Mouse (Mus musculus) heart, embryonic 15.5 days (tissue): ENCODE measurements around the gene Slc22a18. TPM values are rescaled to one million over a fixed set of nuclear protein-coding genes. Genes with fewer than 3 reads are reported as not detected.

ENCODE experiments used
- ATAC-seq: fragments of 200-750 bp; cut with Nextera tagmentation; replicated peaks from 2 replicates; pipeline ENCODE4 v1.8.0; 2017; ENCODE audit warnings: low read depth, moderate TSS enrichment; ENCODE audit not compliant: insufficient number of reproducible peaks, insufficient read depth, low FRiP score
- H3K27ac ChIP-seq: fragments of 300-500 bp; sonication (generic); 2 replicates; pipeline ENCODE4 v1.5.1; 2015; ENCODE audit warnings: mild to moderate bottlenecking, inconsistent platforms
- H3K27me3 ChIP-seq: fragments of 300-500 bp; sonication (generic); 2 replicates; pipeline ENCODE4 v1.6.1; 2015; ENCODE audit warnings: inconsistent platforms
- H3K36me3 ChIP-seq: fragments of 300-500 bp; sonication (generic); 2 replicates; pipeline ENCODE4 v1.6.1; 2015; ENCODE audit warnings: mild to moderate bottlenecking, inconsistent platforms
- H3K4me1 ChIP-seq: fragments of 300-500 bp; sonication (generic); replicated peaks from 2 replicates; pipeline ENCODE4 v1.6.1; 2015; ENCODE audit warnings: inconsistent platforms
- H3K4me2 ChIP-seq: fragments of 300-500 bp; sonication (generic); 2 replicates; pipeline ENCODE4 v1.6.1; 2015; ENCODE audit warnings: inconsistent platforms, mild to moderate bottlenecking, moderate library complexity
- H3K4me3 ChIP-seq: fragments of 300-500 bp; sonication (generic); 2 replicates; pipeline ENCODE4 v1.5.1; 2015; ENCODE audit warnings: mild to moderate bottlenecking, inconsistent platforms
- H3K9ac ChIP-seq: fragments of 300-500 bp; sonication (generic); 2 replicates; pipeline ENCODE4 v1.6.1; 2015; ENCODE audit warnings: mild to moderate bottlenecking, inconsistent platforms
- H3K9me3 ChIP-seq: fragments of 300-500 bp; sonication (generic); replicated peaks from 2 replicates; pipeline ENCODE4 v1.6.1; 2016; ENCODE audit warnings: inconsistent platforms
- WGBS: fragments of 180-500 bp; shearing (Covaris S2); methylation state at CpG from one replicate; pipeline ENCODE4 v1.1.7; 2015; ENCODE audit warnings: mixed read lengths; 5-methylcytosine and 5-hydroxymethylcytosine counted together
- polyA plus RNA-seq: library from polyadenylated mRNA; unstranded; fragments of >200 nt; fragmentation: Nextera tagmentation; extraction: Ambion mirVana; gene quantifications from 2 replicates; pipeline ENCODE4 v1.2.1, GENCODE M21; 2015

Gene Slc22a18
- polyA plus RNA-seq, 1 experiment from 2014 or later, result 0.82 TPM

DNA sequence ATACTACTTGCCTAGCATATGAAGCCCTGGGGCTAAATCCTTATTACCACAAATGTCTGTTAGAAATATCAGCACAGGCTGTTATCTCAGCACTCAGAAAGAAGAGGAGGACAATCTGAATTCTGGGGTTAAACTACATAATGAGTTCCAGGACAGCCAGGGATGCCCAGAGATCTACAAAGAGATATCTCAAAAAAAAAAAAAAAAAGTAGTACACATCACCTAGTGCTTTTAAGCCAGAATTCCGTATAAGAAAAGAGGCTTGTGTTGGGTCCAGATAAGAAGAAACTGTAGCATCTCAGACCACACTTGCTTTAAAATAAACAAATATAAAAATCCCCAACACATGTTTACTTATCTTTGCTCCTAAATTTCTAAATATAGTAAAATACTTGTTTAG lies 65.1 kb downstream of the Slc22a18 start:
- Histone ChIP-seq H3K36me3 (peaks cover 50% of the 10 kb centered on the region), H3K27me3 (no peaks in the 10 kb centered on the region)
- WGBS, result 71% methylated on average over 1 of the region's 1 CpGs

DNA sequence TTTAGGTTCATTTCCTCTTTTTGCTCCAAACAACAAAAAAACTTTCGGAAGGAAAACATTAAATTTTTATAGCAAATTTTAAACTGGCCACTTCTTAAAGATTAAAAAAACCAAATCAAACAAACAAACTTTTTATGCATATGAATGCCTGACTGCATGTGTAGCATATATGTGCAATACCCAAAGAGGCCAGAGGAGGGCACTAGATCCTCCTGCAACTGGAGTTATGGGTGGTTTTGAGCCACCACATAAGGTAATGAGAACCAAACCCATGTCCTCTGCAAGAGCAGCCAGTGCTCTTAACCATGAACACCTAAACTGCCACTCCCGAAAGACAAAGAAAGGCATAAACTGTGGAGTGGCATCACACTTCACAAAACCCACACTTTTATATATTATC lies 70.8 kb downstream of the Slc22a18 start:
- H3K27me3 ChIP-seq, result no peaks in the 10 kb centered on the region
- no peak overlapping the region for H3K4me2 ChIP-seq
- H3K36me3 ChIP-seq, result no peaks in the 10 kb centered on the region
- 95% methylated on average over 2 of the region's 2 CpGs for WGBS
- H3K9me3 ChIP-seq, result no peaks in the 10 kb centered on the region
- H3K9ac ChIP-seq, result no peak overlapping the region
- peaks cover 44% of the 10 kb centered on the region for H3K4me1 ChIP-seq
- H3K4me3 ChIP-seq, result no peak overlapping the region
- no peak overlapping the region for H3K27ac ChIP-seq
- ATAC-seq, result no peak

More for the DNA sequence above, 65.1 kb downstream of the Slc22a18 start:
- Histone ChIP-seq H3K4me3 (no peak overlapping the region), H3K4me2 (no peak overlapping the region), H3K4me1 (peaks cover 17% of the 10 kb centered on the region), H3K9me3 (no peaks in the 10 kb centered on the region), H3K9ac (no peak overlapping the region), H3K27ac (no peak overlapping the region)
- ATAC-seq, result no peak

GRCm38 (mm10) chr7:143546554-143546953 lies 73.0 kb downstream of the Slc22a18 start:
- Histone ChIP-seq H3K36me3 (no peaks in the 10 kb centered on the region), H3K9me3 (no peaks in the 10 kb centered on the region), H3K4me1 (peaks cover 42% of the 10 kb centered on the region), H3K9ac (0 out of 2 replicates have a peak overlapping the region, but pooled peaks have one; percentile 16), H3K27me3 (no peaks in the 10 kb centered on the region), H3K27ac (no peak overlapping the region), H3K4me2 (no peak overlapping the region; the same call in 1 of the 2 replicates), H3K4me3 (no peak overlapping the region)
- 47% methylated on average over 2 of the region's 2 CpGs for WGBS
- no peak for ATAC-seq

GRCm38 (mm10) chr7:143548231-143548961 lies 74.9 kb downstream of the Slc22a18 start:
- Histone ChIP-seq H3K9ac (peak overlapping the region; percentile 92), H3K4me1 (peaks cover 34% of the 10 kb centered on the region), H3K27me3 (no peaks in the 10 kb centered on the region), H3K9me3 (no peaks in the 10 kb centered on the region), H3K4me3 (peak overlapping the region; percentile 85), H3K36me3 (no peaks in the 10 kb centered on the region), H3K4me2 (peak overlapping the region; percentile 73), H3K27ac (peak overlapping the region; percentile 93)
- peak; percentile 79 for ATAC-seq
- 0% methylated on average over 39 of the region's 63 CpGs for WGBS

Other genes with a start within 250 kb of the Slc22a18 start
- gene Cdkn1c, start 12.7 kb upstream of the Slc22a18 start, polyA plus RNA-seq, result 369 and 534 TPM in 2 replicates
- 0.45 and 0.82 TPM in 2 replicates for gene Phlda2, start 29.4 kb downstream of the Slc22a18 start, polyA plus RNA-seq
- 218 and 232 TPM in 2 replicates for gene Nap1l4, start 75.4 kb downstream of the Slc22a18 start, polyA plus RNA-seq
- gene Cars, start 126.4 kb downstream of the Slc22a18 start, polyA plus RNA-seq, result 24.7 and 34.5 TPM in 2 replicates
- gene Tnfrsf26, start 155.0 kb downstream of the Slc22a18 start, polyA plus RNA-seq, result 0.64 and 0.86 TPM in 2 replicates
- gene Tnfrsf22, start 175.9 kb downstream of the Slc22a18 start, polyA plus RNA-seq, result 2.7 and 2.8 TPM in 2 replicates
- 1.9 and 3.0 TPM in 2 replicates for gene Tnfrsf23, start 212.1 kb downstream of the Slc22a18 start, polyA plus RNA-seq